Mouse (Mus musculus) hindbrain, embryonic 13.5 days (tissue): ENCODE results near the gene Ssh3. TPM values are rescaled to one million over a fixed set of nuclear protein-coding genes. Genes with fewer than 3 reads are reported as not detected.

ENCODE experiments used
- microRNA-seq: library from miRNA; unstranded; fragments of <30 nt; microRNA quantifications from one replicate; pipeline ENCODE4, GENCODE M21; 2016
- polyA plus RNA-seq: library from polyadenylated mRNA; unstranded; fragments of >200 nt; fragmentation: Nextera tagmentation; extraction: Ambion mirVana; gene quantifications from 2 replicates; pipeline ENCODE4 v1.2.1, GENCODE M21; 2015

The Ssh3 gene
- polyA plus RNA-seq, 1 experiment from 2014 or later = 10.6 TPM

Small RNA genes within 50 kb of the gene (microRNA-seq; reads per million reads assigned to microRNA genes)
- gene Gm26115 (not detected), gene Mir6985 (1.2 reads per million)

Other genes with a start within 250 kb of the Ssh3 start
- gene Gstp1, start 231.2 kb downstream of the Ssh3 start, polyA plus RNA-seq = 418 and 433 TPM in 2 replicates
- 1.4 and 4.4 TPM in 2 replicates for gene Gstp2, start 223.2 kb downstream of the Ssh3 start, polyA plus RNA-seq
- gene Gstp3, start 209.6 kb downstream of the Ssh3 start, polyA plus RNA-seq = not detected in 2 replicates
- not detected in 2 replicates for gene Cabp2, start 187.6 kb downstream of the Ssh3 start, polyA plus RNA-seq
- gene Cdk2ap2, start 172.0 kb downstream of the Ssh3 start, polyA plus RNA-seq = 79.8 and 81.0 TPM in 2 replicates
- gene Pitpnm1, start 169.2 kb downstream of the Ssh3 start, polyA plus RNA-seq = 43.3 and 48.5 TPM in 2 replicates
- 90.3 and 91.7 TPM in 2 replicates for gene Aip, start 143.3 kb downstream of the Ssh3 start, polyA plus RNA-seq
- gene Gpr152, start 129.4 kb downstream of the Ssh3 start, polyA plus RNA-seq = not detected in 2 replicates
- gene Cabp4, start 125.1 kb downstream of the Ssh3 start, polyA plus RNA-seq = 0.29 and 0.30 TPM in 2 replicates
- gene Coro1b, start 120.6 kb downstream of the Ssh3 start, polyA plus RNA-seq = 128 and 130 TPM in 2 replicates
- 0.47 and 0.66 TPM in 2 replicates for gene Ptprcap, start 115.6 kb downstream of the Ssh3 start, polyA plus RNA-seq
- 61.6 and 64.3 TPM in 2 replicates for gene Rps6kb2, start 105.8 kb downstream of the Ssh3 start, polyA plus RNA-seq
- 5.1 and 5.6 TPM in 2 replicates for gene Carns1, start 93.7 kb downstream of the Ssh3 start, polyA plus RNA-seq
- 0.88 and 1.1 TPM in 2 replicates for gene Tbc1d10c, start 77.9 kb downstream of the Ssh3 start, polyA plus RNA-seq
- gene Ppp1ca, start 77.1 kb downstream of the Ssh3 start, polyA plus RNA-seq = 609 and 611 TPM in 2 replicates
- 20.4 and 24.6 TPM in 2 replicates for gene Rad9a, start 67.5 kb downstream of the Ssh3 start, polyA plus RNA-seq
- 0.58 and 1.0 TPM in 2 replicates for gene Clcf1, start 54.9 kb downstream of the Ssh3 start, polyA plus RNA-seq
- not detected in 2 replicates for gene AC109138.7, start 54.8 kb downstream of the Ssh3 start, polyA plus RNA-seq
- 19.7 and 20.2 TPM in 2 replicates for gene Pold4, start 37.3 kb downstream of the Ssh3 start, polyA plus RNA-seq
- gene Ankrd13d, start 14.0 kb upstream of the Ssh3 start, polyA plus RNA-seq = 29.9 and 33.1 TPM in 2 replicates
- gene Grk2, start 37.0 kb upstream of the Ssh3 start, polyA plus RNA-seq = 19.6 and 20.0 TPM in 2 replicates
- 34.6 and 36.3 TPM in 2 replicates for gene Kdm2a, start 129.1 kb upstream of the Ssh3 start, polyA plus RNA-seq
- gene Rhod, start 170.3 kb upstream of the Ssh3 start, polyA plus RNA-seq = 7.0 and 7.8 TPM in 2 replicates
- 2.9 and 3.6 TPM in 2 replicates for gene Syt12, start 208.3 kb upstream of the Ssh3 start, polyA plus RNA-seq
- not detected in 2 replicates for gene 2010003K11Rik, start 229.4 kb upstream of the Ssh3 start, polyA plus RNA-seq
- gene Pcx, start 241.3 kb upstream of the Ssh3 start, polyA plus RNA-seq = 22.5 and 24.3 TPM in 2 replicates